Mouse (Mus musculus) lung, postnatal 0 days (tissue): ENCODE results near the gene Ces1f. TPM values are rescaled to one million over a fixed set of nuclear protein-coding genes. Genes with fewer than 3 reads are reported as not detected.
A peak's percentile ranks its signal among the peaks of the same experiment; 100 is the strongest.

Experiments
- ATAC-seq: fragments of 200-750 bp; cut with Nextera tagmentation; 2 replicates; pipeline ENCODE4 v1.8.0; 2017; ENCODE audit warnings: moderate library complexity
- DNase-seq: peaks from one replicate; pipeline ENCODE4 v3.0.0-alpha.2; 2016; ENCODE audit warnings: low spot score
- H3K27ac ChIP-seq: fragments of 300-500 bp; sonication (generic); 2 replicates; pipeline ENCODE4 v1.5.1; 2014; ENCODE audit warnings: antibody characterized with exemption, mild to moderate bottlenecking, low read length, mixed read lengths
- H3K27me3 ChIP-seq: fragments of 300-500 bp; sonication (generic); replicated peaks from 2 replicates; pipeline ENCODE4 v1.6.1; 2014; ENCODE audit warnings: low read length, mixed read lengths; ENCODE audit not compliant: insufficient read depth
- H3K36me3 ChIP-seq: fragments of 300-500 bp; sonication (generic); 2 replicates; pipeline ENCODE4 v1.6.1; 2014; ENCODE audit warnings: low read length, mixed read lengths; ENCODE audit not compliant: insufficient read depth
- H3K4me1 ChIP-seq: fragments of 300-500 bp; sonication (generic); 2 replicates; pipeline ENCODE4 v1.6.1; 2014; ENCODE audit warnings: antibody characterized with exemption, low read depth, low read length, mixed read lengths; ENCODE audit not compliant: insufficient read depth
- H3K4me2 ChIP-seq: fragments of 300-500 bp; sonication (generic); replicated peaks from 2 replicates; pipeline ENCODE4 v1.6.1; 2014; ENCODE audit warnings: low read depth, mild to moderate bottlenecking, low read length, moderate library complexity, mixed read lengths
- H3K4me3 ChIP-seq: fragments of 300-500 bp; sonication (generic); 2 replicates; pipeline ENCODE4 v1.5.1; 2014; ENCODE audit warnings: low read depth, low read length
- H3K9ac ChIP-seq: fragments of 300-500 bp; sonication (generic); replicated peaks from 2 replicates; pipeline ENCODE4 v1.6.1; 2014; ENCODE audit warnings: low read depth, mild to moderate bottlenecking
- H3K9me3 ChIP-seq: fragments of 300-500 bp; sonication (generic); 2 replicates; pipeline ENCODE4 v1.6.1; 2016; ENCODE audit warnings: low read length, mixed read lengths
- CTCF ChIP-seq: IDR thresholded peaks from 2 replicates; pipeline ENCODE4 v1.5.1; 2016; ENCODE audit warnings: antibody characterized with exemption, mild to moderate bottlenecking
- EP300 ChIP-seq: IDR thresholded peaks from 2 replicates; pipeline ENCODE4 v1.6.1; 2016; ENCODE audit warnings: antibody characterized with exemption, mild to moderate bottlenecking, control low read depth
- WGBS: fragments of 180-500 bp; shearing (Covaris S2); extraction: QIAGEN DNeasy Blood & Tissue Kit; methylation state at CpG from one replicate; pipeline ENCODE4 v1.1.7; 2014; 5-methylcytosine and 5-hydroxymethylcytosine counted together
- polyA plus RNA-seq: library from polyadenylated mRNA; unstranded; fragments of >200 nt; fragmentation: Nextera tagmentation; extraction: Ambion mirVana; gene quantifications from 2 replicates; pipeline ENCODE4 v1.2.1, GENCODE M21; 2015

The Ces1f gene
- 1.1 and 1.3 TPM in 2 replicates for polyA plus RNA-seq

GRCm38 (mm10) chr8:93279556-93279955, at the start of gene Ces1f:
Gene Ces1f, minus strand, starts transcription at chr8:93279747.
- H3K4me3 ChIP-seq: no peak within 1 kb of the TSS
- ATAC-seq (no peak), DNase-seq (no peak)
- no peaks in the 10 kb centered on the region for H3K9me3 ChIP-seq
- H3K27me3 ChIP-seq: no peaks in the 10 kb centered on the region
- H3K36me3 ChIP-seq: no peaks in the 10 kb centered on the region
- H3K27ac ChIP-seq: no peak within 1 kb of the TSS
- TF ChIP-seq EP300 (no peak), CTCF (no peak)
- no peak within 1 kb of the TSS for H3K9ac ChIP-seq
- H3K4me1 ChIP-seq: no peaks in the 10 kb centered on the region
- WGBS: 96% methylated on average over 1 of the region's 1 CpGs
- H3K4me2 ChIP-seq: no peak within 1 kb of the TSS

- ATAC-seq: no peak
- H3K4me3 ChIP-seq: no peak overlapping the region
- no peak for TF ChIP-seq EP300
- no peak for TF ChIP-seq CTCF
- H3K9me3 ChIP-seq: no peaks in the 10 kb centered on the region
- no peaks in the 10 kb centered on the region for H3K4me1 ChIP-seq
- no peak overlapping the region for H3K27ac ChIP-seq
- 56% methylated on average over 2 of the region's 2 CpGs for WGBS
- H3K9ac ChIP-seq: no peak overlapping the region
- H3K27me3 ChIP-seq: no peaks in the 10 kb centered on the region
- no peak for DNase-seq
- no peak overlapping the region for H3K4me2 ChIP-seq
- no peaks in the 10 kb centered on the region for H3K36me3 ChIP-seq
Measured at GRCm38 (mm10) chr8:93325123-93325522, 45.6 kb upstream of the Ces1f start.

- TF ChIP-seq CTCF (no peak), EP300 (no peak)
- no peak for DNase-seq
Measured at GRCm38 (mm10) chr8:93317031-93317430, 37.5 kb upstream of the Ces1f start.

GRCm38 (mm10) chr8:93315557-93315956, 36.0 kb upstream of the Ces1f start:
- no peak for ATAC-seq
- H3K27ac ChIP-seq: no peak overlapping the region
- H3K4me2 ChIP-seq: no peak overlapping the region
- 75% methylated on average over 2 of the region's 2 CpGs for WGBS
- TF ChIP-seq CTCF (no peak), EP300 (no peak)
- no peaks in the 10 kb centered on the region for H3K36me3 ChIP-seq
- no peak for DNase-seq
- no peak overlapping the region for H3K9ac ChIP-seq
- no peak overlapping the region for H3K4me3 ChIP-seq
- no peaks in the 10 kb centered on the region for H3K4me1 ChIP-seq
- no peaks in the 10 kb centered on the region for H3K9me3 ChIP-seq
- H3K27me3 ChIP-seq: no peaks in the 10 kb centered on the region

More at GRCm38 (mm10) chr8:93317031-93317430, 37.5 kb upstream of the Ces1f start:
- Histone ChIP-seq H3K4me3 (no peak overlapping the region), H3K27ac (no peak overlapping the region), H3K9me3 (no peaks in the 10 kb centered on the region), H3K9ac (no peak overlapping the region), H3K4me1 (no peaks in the 10 kb centered on the region), H3K4me2 (no peak overlapping the region), H3K36me3 (no peaks in the 10 kb centered on the region), H3K27me3 (no peaks in the 10 kb centered on the region)
- ATAC-seq: no peak
- WGBS: 69% methylated on average over 2 of the region's 2 CpGs

- ATAC-seq (no peak), DNase-seq (peak; percentile 16)
- H3K4me2 ChIP-seq: no peak overlapping the region
- no peaks in the 10 kb centered on the region for H3K36me3 ChIP-seq
- H3K27me3 ChIP-seq: no peaks in the 10 kb centered on the region
- H3K4me1 ChIP-seq: no peaks in the 10 kb centered on the region
- 33% methylated on average over 2 of the region's 2 CpGs for WGBS
- TF ChIP-seq EP300 (no peak), CTCF (no peak)
- H3K4me3 ChIP-seq: no peak overlapping the region
- H3K9me3 ChIP-seq: no peaks in the 10 kb centered on the region
- H3K27ac ChIP-seq: no peak overlapping the region
- no peak overlapping the region for H3K9ac ChIP-seq
Measured at GRCm38 (mm10) chr8:93283896-93284295, 4.3 kb upstream of the Ces1f start.

- no peaks in the 10 kb centered on the region for H3K36me3 ChIP-seq
- no peak overlapping the region for H3K4me3 ChIP-seq
- no peak overlapping the region for H3K9ac ChIP-seq
- WGBS: 65% methylated on average over 3 of the region's 3 CpGs
- ATAC-seq (no peak), DNase-seq (no peak)
- no peak overlapping the region for H3K27ac ChIP-seq
- TF ChIP-seq CTCF (no peak), EP300 (no peak)
- no peak overlapping the region for H3K4me2 ChIP-seq
- no peaks in the 10 kb centered on the region for H3K4me1 ChIP-seq
- no peaks in the 10 kb centered on the region for H3K27me3 ChIP-seq
- H3K9me3 ChIP-seq: no peaks in the 10 kb centered on the region
Measured at GRCm38 (mm10) chr8:93282349-93282748, 2.8 kb upstream of the Ces1f start.

GRCm38 (mm10) chr8:93278176-93278805, 1.3 kb downstream of the Ces1f start:
- Histone ChIP-seq H3K4me2 (no peak overlapping the region), H3K9me3 (no peaks in the 10 kb centered on the region), H3K4me3 (no peak overlapping the region), H3K27ac (no peak overlapping the region), H3K4me1 (no peaks in the 10 kb centered on the region), H3K27me3 (no peaks in the 10 kb centered on the region), H3K36me3 (no peaks in the 10 kb centered on the region), H3K9ac (no peak overlapping the region)
- 62% methylated on average over 4 of the region's 4 CpGs for WGBS
- TF ChIP-seq EP300: no peak
- TF ChIP-seq CTCF: no peak
- ATAC-seq (no peak), DNase-seq (no peak)
